Mouse (Mus musculus) neural tube, embryonic 10.5 days (tissue): ENCODE measurements around the gene Pcif1.
"Not testable (repeated sequence)": the region's sequence is repeated elsewhere in the genome, so short reads cannot be mapped to it uniquely, and the experiment has no call there.

Source experiments
- DNase-seq: peaks from one replicate; pipeline ENCODE4 v3.0.0-alpha.2; 2017; ENCODE audit warnings: low spot score; ENCODE audit errors: extremely low spot score

The Pcif1 gene

DNA sequence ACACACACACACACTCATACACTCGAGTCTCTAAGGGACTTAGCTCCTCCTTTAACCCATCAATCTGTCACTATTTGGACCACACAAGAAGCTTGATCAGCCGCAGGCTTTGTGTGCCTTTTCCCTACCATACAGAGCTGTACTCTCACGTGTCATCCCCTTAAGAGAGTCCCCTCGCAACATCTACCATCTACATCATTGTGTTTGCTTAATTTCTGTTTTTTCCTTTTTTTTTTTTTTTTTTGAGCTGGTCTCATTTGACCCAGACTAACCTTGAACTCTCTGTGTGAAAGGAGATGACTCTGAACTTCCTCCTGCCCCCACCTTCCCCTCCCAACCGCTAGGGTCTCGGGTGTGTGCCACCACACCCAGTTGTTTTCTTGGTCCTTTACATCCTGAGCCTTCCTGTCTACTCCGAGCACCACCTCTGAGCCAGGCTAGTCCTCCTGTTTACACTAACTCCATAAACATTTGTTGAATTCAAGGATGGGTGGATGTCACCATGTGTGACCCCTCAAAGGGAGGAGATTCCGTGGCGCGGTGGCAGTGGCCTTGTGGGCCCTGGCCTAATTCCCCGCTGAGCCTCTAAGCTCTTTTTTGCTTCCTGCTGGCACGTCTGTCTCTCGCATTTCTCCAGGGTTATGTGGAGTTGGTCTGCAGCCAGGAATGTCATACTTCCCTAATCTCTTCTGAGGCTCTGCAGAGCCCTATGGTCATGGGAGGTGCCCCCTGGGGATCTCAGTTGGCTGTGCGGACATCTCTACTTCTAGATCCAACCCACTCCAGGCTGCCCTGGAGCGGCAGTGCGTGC, 12.2 kb upstream of the Pcif1 start:
- DNase-seq: no peak

DNA sequence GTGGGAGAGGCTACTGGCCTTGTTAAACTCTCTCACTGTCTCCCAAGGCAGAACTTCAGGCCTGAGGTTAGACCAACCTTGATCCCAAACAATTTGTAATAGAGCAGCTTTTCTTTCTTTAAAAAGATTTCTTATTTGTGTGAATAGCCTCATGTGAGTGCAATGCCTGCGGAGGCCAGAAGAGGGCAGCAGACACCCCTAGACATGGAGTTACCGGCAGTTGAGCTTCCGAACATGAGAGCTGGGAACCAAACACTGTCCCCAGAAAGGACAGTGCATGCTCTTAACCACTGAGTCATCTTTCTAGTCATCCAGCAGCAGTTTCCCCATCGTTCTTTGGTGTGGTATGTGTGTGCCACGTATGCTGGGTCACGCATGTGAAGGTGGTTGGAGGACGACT, 11.5 kb upstream of the Pcif1 start:
- DNase-seq: no peak

DNA sequence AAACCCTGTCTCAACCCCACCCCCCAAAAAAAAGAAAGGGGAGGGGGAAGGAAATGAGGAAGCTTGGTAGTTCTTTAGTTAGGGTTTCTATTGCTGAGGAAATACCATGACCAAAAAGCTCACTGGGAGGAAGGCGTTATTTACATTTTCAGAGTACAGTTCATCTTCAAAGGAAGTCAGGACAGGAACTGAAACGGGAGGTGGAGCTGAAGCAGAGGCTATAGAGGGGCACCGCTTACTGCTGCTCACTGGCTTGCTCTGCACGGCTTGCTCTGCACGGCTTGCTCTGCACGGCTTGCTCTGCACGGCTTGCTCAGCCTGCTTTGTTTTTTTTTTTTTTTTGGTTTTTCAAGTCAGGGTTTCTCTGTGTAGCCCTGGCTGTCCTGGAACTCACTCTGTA, 10.6 kb upstream of the Pcif1 start:
- no peak for DNase-seq

DNA sequence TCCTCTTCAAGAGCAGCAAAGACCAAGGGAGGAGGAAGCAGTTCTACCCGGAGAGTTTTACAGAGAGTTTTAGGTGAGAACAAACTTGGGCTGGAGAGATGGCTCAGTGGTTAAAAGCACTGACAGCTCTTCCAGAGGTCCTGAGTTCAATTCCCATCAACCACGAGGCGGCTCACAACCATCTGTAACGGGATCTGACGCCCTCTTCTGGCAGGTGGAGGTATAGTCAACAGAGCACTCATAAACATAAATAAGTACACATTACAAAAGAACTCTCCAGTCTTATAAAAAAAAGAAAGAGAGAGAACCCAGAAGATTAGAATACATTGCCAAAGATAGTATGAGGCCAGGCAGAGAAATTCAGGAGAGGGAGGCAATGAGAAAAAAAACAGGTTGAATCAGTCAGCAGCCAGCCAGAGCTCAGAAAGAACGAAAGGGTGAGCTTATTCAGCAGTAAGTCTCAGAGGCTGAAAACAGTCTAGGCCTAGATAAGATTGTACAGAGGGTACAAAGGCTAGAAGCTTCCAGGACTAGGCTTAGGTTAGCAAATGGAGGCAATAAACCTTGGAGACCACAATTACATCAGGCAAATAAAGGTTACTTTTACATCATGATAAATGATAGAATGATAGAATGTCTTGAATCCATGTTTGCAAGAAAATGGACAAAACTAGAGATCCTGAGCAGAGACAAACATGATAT, 7.4 kb upstream of the Pcif1 start:
- no peak for DNase-seq

DNA sequence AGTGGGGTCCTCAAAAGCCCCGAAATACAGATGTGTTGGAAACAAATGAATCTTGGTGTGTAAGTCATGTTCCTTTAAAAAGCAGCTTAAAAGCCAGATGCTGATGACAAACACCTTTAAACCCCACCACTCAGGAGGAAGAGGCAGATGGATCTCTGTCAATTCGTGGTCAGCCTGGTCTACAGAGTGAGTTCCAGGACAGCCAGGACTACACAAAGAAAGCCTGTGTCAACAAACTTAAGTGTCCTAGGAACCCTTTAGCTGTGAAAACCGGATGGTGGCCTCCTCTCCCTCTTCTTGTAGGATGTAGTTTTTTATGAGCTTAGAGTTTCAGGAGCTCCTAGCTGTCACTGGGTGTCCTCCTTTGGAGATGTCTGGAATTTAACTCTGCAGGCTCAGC, 5.5 kb upstream of the Pcif1 start:
- no peak for DNase-seq

DNA sequence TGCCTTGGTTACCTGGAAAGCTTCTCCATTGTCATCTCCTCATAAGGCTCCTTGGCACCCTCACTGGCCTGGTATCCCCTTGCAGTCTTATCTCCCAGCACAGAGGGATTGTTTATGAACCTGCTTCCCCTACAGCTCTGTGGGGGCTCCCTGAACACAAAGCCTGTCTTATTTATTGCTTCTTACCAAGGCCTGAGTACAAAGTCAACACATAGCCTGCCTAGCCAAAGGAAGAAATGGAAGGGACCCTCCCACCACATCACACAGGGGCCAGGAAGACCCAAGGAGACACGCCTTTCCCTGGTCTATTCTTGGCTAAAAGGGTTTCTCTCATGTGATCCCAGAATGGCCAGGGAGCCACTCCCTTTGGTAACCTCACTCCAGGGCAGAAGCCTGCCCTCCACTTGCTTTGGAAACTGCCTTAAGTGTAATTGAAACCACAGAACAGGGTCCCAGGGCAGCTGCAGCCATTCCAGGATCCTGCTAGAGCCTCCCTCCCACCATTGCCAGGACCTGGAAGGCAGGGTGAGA, 4.8 kb upstream of the Pcif1 start:
- DNase-seq: no peak

DNA sequence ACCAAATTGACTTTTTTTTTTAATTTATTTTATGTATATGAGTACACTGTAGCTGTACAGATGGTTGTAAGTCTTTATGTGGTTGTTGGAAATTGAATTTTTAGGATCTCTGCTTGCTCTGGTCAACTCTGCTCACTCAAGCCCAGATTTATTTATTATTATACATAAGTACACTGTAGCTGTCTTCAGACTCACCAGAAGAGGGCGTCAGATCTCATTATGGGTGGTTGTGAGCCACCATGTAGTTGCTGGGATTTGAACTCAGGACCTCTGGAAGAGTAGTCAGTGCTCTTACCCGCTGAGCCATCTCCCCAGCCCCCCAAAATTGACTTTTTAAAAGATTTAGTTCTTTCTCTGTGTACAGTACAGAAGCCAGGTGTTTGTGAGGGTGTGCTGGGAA, 3.5 kb upstream of the Pcif1 start:
- DNase-seq: not testable (repeated sequence)

DNA sequence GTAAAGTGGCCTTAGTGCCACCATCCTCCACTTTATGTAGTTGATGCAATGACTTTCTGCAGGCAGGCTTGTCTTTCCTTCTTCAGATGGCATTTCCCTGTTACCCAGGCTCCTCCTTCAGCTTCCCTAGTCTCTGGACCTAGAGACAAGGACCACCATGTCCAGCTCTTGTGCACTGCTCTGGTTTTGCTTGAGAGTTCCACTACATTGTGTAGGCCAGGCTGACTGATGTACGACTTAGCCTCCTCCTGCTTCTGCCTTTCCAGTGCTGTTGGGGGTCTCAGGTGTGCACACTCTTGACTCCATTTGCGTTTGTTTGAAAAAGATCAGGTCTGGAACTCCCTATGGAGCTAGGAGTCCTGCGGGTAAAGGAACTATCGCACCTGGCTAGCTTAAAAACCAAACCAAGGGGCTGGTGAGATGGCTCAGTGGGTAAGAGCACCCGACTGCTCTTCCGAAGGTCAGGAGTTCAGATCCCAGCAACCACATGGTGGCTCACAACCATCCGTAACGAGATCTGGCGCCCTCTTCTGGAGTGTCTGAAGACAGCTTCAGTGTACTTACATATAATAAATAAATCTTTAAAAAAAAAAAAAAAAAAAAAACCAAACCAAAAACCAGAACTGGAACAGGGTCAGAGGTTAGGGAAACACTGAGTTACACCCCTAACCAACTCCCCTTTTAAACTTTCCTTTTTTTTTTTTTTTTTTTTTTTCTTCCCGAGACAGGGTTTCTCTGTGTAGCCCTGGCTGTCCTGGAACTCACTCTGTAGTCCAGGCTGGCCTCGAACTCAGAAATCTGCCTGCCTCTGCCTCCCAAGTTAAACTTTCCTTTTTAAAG, 1.5 kb upstream of the Pcif1 start:
- not testable (repeated sequence) for DNase-seq

DNA sequence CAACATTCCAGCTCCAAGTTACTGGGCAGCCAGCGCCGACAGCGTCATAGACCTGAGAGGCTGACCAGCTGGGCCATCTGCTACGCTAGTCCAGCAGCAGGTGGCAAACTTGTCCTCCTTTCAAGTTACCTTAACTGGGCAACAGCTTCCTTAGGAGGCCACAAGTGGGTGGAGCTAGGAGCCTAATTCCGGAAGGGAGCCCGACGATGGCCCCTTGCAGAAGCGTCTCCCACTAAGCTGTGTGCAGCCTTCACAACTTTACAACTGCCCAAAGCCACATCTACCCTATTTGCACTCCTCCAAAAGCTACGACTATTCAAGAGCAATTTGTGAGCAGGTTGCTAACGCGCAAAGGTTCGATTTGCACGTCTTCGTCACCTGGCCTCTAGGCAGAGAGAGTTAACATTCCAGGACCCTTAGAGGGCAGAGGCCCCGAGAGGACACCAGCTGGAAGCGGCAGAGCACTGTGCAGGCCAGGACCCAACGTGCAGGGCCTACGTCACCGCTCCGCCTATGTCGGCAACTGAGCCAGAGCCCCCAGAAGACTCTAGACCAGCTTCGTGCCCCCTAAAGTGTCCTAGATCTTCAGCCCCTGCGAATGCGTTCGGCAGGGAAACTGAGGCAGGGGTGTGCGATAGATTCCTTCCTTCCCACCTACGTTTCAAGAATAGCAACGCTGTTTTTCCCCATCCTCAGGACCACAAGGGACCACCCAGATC, 436 bp upstream of the Pcif1 start:
- DNase-seq: peak; percentile 56

DNA sequence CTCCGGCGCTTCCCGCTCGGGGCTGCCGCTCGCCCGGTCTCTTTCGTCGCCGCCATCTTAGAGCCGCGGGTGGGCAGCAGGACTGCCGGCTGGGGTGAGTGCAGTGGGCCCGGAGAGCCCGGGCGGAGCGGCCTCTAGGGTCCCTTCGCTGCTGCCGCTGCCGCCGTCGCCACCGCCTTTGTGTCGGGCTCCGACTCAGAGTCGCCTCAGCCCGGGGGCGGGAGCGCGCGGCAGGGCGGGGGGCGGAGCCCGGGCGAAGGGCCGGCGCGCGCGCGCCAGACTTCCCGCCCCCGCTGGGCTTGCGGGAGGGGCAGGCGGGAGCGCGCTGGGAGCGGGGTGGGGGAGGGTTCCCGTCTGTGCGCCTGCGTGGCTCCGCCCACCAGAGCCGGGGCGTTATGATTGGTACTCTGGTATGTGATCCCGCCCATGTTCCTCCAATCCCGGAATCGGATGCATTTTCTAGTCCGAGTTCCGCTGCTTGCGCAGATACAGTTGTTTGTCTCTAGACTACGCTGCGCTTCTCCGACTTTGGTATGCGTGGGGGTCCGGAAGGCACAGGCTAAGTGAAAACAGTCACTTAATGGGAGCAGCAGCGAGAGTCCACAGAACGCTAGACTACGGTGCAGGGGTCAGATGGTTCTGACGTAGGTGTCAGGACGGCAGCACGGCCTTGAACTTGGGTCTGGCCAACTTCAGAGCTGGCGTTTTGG, 619 bp downstream of the Pcif1 start:
- DNase-seq: peak; percentile 97

DNA sequence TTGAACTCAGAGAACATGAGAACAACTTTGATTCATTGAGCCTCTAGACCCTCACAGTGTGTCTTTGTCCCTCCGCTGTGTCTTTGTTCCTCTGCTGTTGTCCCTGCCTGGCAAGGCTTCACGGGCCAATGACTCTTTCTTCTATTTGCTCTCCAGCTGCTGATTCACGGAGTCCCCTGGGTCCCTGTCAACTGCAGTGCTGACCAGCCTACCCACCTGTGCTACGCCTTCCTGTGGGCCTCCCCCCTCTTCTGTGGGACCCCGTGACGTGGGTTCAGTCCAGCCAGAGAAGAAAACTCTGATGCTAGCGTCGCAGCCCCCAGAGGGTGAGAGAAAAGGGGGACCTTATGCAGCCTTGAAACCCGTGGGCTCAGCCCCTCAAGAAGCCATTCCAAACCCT, 3.5 kb downstream of the Pcif1 start:
- no peak for DNase-seq

DNA sequence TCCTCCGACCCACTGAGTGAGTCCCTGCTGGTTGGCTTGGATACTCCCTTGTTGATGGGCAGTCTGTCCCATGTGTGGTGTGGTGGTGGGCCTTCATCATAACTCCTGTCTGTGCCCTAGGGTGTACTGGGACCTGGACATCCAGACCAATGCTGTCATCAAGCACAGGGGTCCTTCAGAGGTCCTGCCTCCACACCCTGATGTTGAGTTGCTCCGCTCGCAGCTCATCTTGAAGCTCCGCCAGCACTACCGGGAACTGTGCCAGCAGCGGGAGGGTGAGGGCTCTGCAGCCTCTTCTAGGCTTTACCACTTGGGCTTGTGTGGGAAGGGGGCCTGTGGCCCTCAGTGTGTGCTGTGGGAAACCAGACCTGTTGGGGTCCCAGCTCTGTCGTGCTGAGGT, 6.7 kb downstream of the Pcif1 start:
- no peak for DNase-seq

DNA sequence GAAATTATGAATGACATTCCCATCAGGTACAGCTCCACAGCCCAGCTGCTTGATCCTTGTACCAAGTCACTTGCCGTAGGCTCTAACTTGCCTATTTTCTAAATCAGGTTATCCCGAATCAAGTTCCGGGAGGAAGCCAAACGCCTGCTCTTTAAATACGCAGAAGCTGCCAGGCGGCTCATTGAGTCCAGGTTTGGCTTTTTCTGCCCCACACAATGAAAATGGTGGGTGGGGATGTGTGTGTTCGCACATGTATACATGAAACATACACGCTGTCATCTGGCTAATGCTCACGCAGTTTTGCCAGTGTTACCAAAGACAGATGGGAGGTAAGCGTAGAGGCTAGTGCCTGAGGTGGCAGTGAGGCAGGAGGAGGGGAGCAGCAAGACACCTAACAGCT, 7.5 kb downstream of the Pcif1 start:
- no peak for DNase-seq

DNA sequence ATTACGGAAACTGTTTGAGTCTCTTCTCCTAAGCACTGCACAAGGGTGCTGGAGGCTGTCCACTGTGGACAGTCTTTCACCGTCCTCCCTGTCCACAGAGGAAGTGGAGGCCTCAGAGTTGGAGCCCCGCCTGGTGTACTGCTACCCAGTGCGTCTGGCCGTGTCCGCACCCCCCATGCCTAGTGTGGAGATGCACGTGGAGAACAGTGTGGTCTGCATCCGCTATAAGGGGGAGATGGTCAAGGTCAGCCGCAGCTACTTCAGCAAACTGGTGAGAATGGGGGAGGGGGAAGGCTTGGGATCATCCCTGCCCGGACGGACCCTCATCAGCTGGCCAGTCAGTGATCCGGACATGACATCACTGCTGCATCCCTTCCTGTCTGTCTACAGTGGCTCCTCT, 9.9 kb downstream of the Pcif1 start:
- no peak for DNase-seq

DNA sequence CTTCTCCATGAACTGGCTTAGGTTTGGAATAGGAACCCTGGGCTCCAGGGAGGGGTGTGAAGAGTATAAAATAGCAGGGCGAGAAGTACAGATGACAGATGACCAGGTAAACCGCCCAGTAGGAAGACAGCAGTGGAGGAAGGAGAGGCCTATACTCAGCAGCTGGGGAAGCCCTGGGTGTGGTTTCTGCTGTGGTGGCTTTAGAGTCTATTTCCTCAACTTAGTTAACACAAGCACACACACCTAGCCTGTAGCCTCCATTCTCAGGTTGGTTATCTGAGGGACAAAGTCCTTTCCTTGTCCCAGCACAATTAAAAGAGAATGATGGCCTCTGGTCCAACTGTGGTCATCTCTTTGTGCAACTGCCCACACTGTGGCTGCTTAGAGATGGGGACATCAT, 10.9 kb downstream of the Pcif1 start:
- no peak for DNase-seq

DNA sequence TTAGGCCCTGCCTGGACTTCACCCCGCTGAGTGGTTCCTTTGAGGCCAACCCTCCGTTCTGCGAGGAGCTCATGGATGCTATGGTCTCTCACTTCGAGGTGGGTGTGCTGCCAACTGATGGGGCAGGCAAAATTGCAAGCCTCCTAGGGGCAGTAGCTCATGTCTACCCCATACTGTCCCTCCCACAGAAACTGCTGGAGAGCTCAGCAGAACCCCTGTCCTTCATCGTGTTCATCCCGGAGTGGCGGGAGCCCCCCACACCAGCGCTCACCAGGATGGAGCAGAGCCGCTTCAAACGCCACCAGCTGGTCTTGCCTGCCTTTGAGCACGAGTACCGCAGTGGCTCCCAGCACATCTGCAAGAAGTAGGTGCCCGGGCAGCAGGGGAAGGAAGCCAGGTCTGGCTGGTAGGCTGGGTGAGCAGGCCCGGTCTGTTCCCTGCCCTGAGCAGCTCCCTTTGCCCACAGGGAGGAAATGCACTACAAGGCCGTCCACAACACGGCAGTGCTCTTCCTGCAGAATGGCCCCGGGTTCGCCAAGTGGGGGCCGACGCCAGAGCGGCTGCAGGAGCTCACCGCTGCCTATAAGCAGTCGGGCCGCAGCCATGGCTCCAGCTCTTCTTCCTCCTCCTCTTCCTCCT, 11.4 kb downstream of the Pcif1 start:
- DNase-seq: no peak

DNA sequence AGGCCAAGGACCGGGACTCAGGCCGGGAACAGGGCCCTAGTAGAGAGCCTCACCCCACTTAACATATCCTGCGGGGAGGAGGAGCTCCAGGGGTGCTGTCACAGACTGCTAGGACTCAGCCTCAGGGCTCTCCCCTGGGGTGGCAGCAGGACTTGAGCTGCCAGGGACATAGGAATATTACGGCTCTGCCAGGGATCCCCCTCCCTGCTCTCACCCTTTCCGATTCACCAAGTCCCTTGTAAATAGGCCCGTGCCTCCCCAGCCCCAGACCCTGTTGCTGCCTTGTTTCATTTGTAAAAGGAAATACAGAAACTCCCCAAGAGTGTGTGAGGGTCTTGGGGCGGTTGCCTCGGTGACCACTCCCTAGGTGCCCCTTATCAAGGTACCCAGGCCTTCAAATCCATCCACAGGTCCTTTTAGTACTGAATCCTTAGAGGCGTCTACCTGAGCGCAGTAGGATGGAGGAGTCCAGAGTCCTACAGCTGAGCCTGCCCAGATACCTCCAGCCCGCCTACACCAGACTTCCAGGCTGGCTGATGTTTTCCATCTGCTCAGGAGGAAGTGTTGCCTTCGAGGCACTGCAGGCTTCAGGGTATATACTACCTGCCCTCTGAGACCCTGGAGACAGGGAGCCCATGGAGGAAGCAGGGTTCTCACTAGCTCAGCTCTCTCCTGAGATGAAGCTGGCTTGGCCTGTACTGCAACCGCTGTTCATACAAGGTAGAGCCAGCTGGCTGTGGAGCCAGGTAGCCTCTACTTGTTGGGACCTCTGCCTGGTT, 12.1 kb downstream of the Pcif1 start:
- no peak for DNase-seq

DNA sequence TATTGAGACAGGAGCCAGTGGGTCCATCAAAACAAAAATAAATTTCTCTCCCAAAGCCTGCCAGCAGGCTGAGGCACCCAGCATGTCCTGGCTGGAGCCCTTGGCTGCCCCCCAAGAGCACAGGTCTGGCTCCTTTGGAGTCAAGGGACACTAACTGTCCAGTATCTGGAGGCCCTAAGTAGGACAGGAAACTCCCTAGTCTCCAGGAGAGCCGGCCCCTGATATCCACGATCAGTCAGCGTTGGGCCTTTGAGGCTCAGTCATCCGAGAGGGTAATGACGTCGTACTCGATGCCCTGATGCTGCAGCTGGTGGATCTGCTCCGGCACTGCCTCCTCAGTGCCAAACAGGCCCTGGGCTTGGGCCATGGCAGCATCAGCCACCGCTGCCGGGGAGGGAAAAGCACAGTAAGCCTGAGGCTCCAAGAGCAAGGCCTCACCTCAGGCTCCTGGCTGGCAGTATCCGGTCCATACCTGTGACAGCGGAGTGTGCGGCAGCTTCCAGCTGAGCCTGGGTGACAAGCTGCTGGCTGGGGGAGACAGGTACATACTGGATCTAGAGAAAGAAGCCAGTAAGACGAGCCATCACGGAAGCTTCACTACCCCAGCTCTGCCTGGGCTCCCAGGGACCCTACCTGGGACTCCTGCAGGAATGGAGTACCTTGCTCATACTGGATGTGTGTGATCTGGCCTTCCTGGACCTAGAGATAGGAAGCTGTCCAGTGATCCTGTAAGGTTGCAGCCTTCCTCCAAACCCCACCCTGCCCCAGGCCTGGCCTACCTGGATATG, 13.0 kb downstream of the Pcif1 start:
- DNase-seq: no peak
